Mouse (Mus musculus): ENCODE measurements around the gene Kcp.
A peak's percentile ranks its signal among the peaks of the same experiment; 100 is the strongest.

Kcp gene

GRCm38 (mm10) chr6:29507447-29508309 is at the start of gene Kcp:
Gene Kcp (minus strand): TSS chr6:29507952.
- DNase-seq (ENCODE audit: low spot score in 2 of 2), result no peak

DNA sequence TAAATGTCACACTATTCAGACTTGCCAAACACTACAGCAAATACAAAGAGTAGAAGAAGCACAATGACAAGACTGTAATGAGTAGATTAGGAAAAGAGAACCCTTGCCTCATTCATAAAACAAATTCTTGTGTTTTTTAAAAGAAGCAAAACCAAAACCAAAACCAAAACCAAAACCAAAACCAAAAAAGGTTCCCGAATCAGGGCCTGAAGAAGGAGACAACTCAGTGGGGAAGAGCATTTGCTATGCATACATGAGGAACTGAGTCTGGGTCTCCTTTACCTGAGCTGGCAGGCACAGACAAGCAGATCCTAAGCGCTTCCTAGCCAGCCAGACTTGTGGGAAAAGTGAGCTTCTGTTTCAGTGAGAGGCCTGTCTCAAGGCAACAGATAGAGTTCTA is 49.4 kb upstream of the Kcp start:
- DNase-seq (ENCODE audit: low spot score in 2 of 2), result no peak

- no peak for DNase-seq (ENCODE audit: low spot score in 2 of 2)
Observed at GRCm38 (mm10) chr6:29552526-29552925, 44.8 kb upstream of the Kcp start.

DNA sequence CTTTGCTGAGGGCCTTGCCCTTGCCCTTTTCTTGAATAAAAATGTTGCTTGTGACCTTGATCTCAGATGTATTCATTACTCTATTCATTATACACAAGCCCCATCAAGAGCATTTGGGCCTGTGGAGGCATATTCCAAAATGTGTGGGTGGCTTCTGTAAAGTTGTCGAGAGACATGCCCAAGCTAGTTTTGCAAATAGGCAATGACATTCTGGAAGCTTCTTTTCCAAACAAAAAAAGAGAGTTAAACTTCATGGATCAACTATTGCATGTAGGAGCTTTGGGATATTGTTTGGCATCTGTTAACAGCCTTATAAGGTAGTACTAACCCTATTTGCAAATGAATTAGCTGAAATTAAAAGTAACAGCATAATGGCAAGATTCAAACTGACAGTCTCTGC is 40.3 kb upstream of the Kcp start:
- no peak for DNase-seq (ENCODE audit: low spot score in 2 of 2)

DNA sequence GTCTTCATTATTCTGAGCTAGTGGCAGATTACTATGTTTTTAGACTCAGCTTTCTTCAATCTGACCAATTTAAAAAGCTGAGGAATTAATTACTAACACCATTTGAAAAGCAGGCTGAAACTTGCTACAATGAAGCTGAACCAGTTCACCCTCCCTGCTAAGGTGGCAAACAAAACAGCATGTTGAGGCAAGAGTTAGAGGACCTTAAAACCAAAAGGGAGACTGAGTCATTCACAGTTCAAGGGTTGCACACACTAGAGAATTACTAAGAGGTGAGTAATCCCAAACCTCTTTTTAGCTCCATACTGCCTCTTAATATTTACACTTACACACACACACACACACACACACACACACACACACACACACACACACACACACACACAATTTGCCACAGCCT is 39.8 kb upstream of the Kcp start:
- DNase-seq (ENCODE audit: low spot score in 2 of 2), result no peak

- DNase-seq (ENCODE audit: low spot score in 2 of 2), result no peak
Observed at GRCm38 (mm10) chr6:29545611-29546010, 37.9 kb upstream of the Kcp start.

DNA sequence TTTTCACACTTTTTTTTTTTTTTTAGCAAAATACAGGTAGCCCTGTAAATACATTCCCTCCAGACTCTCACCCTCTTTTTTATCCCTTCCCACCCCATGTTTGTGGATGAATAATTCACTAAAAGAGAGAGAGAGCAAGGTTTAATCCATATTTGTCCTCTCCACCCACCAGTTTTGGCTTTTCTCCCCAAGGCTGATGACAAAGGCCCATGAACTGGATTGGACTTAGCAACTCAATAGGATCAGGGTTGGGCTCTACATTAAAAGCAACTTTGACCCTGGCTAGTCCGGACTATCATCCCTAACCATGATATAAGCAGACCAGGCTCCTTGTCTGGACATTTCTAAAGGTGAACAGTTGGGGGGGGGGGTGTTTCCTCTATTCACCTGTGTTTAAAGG is 33.2 kb upstream of the Kcp start:
- DNase-seq (ENCODE audit: low spot score in 2 of 2), result no peak

GRCm38 (mm10) chr6:29540223-29540622 is 32.5 kb upstream of the Kcp start:
- no peak for DNase-seq (ENCODE audit: low spot score in 2 of 2)

DNA sequence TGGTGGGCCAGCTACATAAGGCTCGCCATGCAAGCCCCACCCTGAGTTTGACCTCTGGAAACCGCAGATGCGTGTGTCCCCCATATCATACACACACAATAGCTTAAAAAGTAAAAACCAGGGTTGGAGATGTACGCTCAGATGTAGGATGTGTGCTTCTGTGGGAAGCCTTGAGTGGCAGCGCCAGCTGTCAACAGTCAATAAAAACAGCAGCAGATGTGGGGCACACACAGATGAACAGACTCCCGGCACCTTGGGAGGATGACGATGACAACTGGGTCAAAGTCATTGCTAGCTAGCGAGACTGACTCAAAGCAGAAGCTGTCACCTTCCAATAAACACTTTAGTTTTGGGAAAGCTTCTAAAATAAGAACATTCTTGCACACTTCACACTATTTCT is 31.8 kb upstream of the Kcp start:
- no peak for DNase-seq (ENCODE audit: low spot score in 2 of 2)

DNA sequence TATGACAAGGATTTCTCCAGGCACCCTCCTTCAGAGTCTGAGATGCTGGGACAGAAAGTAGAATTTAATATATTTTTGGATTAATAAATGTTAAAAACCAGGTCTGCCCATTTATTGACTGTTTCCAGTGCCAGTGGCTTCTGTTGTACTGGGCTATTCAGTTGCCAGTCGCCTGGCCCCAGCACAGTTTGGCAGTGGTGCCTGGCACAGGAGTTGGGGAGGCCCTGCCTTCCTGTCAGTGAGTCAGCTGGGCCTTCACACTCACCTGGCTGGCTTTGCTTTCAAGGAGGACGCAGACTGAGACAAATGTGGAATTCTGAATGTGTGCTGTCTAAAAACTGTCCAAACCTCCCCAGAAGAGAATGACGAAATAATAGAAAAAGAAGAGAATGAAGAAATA is 29.5 kb upstream of the Kcp start:
- no peak for DNase-seq (ENCODE audit: low spot score in 2 of 2)

DNA sequence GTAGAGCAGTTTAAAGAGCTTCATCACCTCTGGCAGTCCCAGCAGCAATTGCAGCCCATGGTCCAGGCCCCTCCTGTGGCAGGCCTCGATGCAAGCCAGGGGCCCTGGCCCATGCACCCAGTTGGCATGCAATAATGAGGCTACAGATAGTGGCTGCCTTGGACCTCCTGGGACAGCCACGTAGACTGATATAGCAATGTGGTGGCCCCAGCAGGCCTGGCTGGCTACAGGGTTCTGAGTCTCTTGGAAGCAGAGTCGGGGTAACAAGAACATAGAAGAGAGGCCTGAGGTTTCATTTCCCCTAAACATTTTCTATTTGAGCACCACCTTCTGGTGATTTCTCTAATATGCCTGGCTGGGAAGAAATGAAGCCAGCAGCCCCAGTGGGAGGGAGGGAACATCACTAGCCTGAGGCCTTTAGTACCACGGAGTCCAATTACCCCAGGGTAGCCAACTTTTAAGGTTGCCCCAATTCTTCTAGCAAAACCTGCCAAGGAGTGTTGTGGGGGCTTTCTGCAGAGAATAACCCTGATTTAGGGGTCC is 29.0 kb upstream of the Kcp start:
- peak in 1 of 2 experiments; percentile 32 for DNase-seq (ENCODE audit: low spot score in 2 of 2)

DNA sequence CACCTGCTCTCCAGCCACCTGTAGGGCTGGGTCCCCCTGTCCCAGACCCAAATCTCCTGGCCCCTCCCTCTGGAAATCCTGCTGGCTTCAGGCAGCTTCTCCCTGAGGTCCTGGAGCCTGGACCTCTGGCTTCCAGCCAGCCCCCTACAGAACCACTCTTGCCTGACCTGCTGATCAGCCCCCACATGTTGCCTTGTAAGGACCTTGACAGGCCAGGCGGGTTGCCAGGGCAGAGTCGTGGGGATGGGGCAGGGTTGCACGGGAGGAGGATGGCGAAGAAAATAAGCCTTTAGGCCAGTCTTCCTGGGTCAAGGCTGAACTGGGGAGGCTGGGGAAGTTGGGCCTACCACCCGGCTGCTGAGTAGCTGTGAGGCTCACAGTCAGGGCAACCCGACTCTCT is 27.6 kb upstream of the Kcp start:
- no peak for DNase-seq (ENCODE audit: low spot score in 2 of 2)

GRCm38 (mm10) chr6:29530050-29530449 is 22.3 kb upstream of the Kcp start:
- DNase-seq (ENCODE audit: low spot score in 2 of 2), result no peak

DNA sequence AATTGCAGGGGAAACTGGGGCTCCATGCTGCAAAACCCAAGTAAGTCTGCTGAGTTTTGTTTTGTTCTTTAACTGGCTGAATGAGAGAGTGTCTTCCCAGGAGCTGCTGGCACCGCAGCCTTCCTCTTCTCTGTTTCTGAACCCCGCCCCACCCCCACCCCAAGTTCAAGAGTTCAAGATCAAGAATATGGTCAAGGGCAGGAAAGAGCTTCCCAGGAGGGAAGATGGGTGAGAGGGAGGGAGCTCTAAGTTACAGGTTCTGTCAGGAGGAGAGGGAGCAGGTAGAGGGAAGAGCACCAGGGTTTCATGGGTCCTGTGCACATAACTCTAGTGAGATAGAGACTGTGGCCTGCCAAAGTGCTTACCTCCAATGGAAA is 21.7 kb upstream of the Kcp start:
- no peak for DNase-seq (ENCODE audit: low spot score in 2 of 2)

DNA sequence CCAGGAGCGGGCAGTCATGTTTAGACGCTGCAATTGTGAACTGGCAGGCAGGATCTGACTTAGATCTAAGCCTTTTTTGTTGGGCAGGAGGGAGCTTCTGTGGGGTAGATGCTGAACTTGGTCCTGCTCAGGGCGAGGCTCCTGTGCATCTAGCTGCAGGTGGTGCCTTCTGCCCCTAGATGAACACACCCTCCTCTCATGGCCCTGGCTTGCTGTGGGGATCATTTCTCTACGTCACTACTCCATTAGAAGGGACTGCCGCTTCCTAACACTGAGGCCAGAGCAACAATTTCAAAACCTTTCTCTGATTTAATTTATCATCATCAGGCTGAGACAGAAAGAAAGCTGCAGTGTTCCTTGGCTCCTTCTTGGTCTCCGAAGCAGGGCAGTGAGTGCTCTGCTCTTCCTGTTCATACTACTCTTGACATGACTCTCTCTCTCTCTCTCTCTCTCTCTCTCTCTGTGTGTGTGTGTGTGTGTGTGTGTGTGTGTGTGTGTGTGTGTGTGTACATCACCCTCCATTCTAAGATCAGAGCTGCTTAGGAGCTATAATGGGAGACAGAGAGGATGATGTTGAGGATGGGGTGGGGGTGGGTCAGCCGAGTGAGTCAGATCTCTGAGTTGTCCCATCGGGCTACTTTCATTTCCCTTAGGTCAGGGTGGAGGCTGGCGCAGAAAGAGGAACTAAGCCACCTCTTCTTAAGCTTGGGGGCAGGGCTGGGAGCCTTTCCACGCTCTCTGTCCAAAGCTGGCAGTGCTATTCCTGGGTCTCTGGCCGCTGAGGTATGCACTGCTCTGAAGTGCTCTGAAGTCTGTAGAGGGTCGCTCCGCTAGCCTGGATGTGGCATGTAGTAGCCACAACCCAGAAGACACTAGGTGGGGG is 21.1 kb upstream of the Kcp start:
- DNase-seq (ENCODE audit: low spot score in 2 of 2), result no peak

- no peak for DNase-seq (ENCODE audit: low spot score in 2 of 2)
Observed at GRCm38 (mm10) chr6:29528165-29528505, 20.4 kb upstream of the Kcp start.

DNA sequence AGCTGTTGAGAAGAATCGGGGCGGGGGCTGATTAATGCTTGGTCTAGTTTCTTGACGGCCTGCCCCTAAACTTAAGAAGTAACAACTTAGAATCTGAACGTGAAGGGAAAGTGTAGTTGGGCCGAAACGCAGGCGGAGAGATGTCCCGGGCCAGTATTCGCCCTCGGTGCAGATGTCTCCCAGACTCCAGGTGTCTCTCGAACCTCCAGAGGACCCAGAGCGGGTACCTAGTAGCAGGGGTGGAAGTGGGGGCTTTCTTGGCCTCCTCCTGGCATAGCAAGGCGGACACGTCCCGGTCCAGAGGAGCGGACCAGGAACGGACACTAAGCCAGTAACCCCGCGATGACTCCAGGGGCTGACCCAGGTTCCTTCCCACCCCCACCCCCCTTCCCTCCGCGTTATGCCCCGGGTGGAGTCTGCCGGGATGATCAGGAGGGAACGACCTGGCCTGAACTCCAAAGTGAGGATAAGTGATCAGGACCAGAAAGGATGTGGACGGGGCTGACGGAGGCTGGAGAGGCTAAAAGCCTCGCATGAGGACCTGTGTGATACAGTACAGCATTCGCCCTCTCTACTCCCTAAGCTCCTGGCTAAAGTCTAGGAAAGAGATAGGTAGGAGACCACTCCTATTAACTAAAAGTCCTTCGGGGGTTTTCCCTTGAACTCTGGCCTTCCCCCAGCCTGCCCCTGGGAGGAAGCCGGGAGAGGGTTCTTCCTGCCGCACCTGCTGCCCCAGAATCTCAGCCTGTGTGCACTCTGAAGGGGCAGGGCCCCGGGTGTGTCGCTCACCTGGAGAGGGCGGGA is 19.8 kb upstream of the Kcp start:
- DNase-seq (ENCODE audit: low spot score in 2 of 2), result no peak

DNA sequence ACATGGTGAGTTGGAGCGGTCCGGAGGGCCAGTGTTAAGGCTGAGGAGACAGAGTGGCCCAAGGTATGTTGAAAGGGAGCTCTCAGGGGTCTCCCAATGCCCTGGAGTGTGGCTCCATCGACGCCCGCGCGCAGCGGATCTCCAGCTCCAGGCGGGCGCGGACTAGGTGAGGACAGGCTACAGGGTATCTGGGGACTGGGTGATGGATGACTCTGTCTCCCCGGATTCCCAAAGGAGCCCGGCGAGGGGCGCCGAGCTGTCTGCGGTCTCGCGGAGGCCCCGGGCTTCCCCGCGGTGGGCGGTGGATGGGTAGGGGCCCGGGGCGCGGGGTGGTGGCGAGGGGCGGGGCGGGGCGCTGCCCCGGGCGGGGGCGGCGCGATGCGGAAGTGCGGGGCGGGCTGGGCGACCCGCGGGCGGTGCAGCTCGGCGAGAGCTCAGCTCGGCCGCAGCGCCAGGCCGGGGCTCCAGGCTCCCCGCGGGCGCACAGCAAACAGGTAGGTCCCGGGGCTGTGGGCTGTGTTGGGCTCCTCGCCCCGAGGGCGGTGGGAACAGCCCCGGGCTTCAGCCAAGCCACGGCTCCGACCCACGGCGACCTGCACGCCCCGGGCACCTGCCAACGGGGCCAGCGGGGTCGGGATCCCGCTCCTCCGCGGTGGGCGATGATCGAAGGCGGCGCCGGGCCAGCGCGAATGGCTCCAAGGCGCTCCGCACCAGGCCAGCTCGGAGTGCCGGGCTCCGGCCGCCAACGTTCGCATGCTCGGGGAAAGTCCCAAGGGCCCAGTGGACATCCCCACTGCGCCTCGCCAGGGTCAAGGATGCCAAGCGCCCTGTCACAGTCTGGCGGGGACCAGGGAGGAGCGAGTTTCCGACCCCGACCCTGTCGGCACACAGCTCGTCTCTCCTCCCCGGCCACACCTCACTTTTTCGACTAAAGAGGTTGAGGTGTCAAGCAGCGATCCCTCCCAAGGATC is 18.8 kb upstream of the Kcp start, which contains the start of gene Irf5:
Irf5 (plus strand) TSS at position 345 of the 971 bp plus-strand sequence.
- DNase-seq (ENCODE audit: low spot score in 2 of 2), result no peak

GRCm38 (mm10) chr6:29525256-29525655 is 17.5 kb upstream of the Kcp start:
- no peak for DNase-seq (ENCODE audit: low spot score in 2 of 2)

GRCm38 (mm10) chr6:29524034-29524489 is 16.3 kb upstream of the Kcp start:
- no peak for DNase-seq (ENCODE audit: low spot score in 2 of 2)
